Mouse (Mus musculus) gastrocnemius, postnatal 4 days (tissue): ENCODE results near the gene Mrpl21. TPM values are rescaled to one million over a fixed set of nuclear protein-coding genes. Genes with fewer than 3 reads are reported as not detected.

Experiments used
- DNase-seq, 2 experiments: peaks; one replicate each; pipeline ENCODE4 v3.0.0; 2021 to 2022; ENCODE audit warnings: low spot score in 2 of 2, mixed read lengths in 2 of 2
- total RNA-seq, 2 experiments: library from RNA; stranded (reverse); gene quantifications; 2 replicates each; pipeline ENCODE4 v1.2.3; 2021

The Mrpl21 gene
- total RNA-seq, 2 experiments from 2014 or later, result 63.7 to 67.5 TPM

DNA sequence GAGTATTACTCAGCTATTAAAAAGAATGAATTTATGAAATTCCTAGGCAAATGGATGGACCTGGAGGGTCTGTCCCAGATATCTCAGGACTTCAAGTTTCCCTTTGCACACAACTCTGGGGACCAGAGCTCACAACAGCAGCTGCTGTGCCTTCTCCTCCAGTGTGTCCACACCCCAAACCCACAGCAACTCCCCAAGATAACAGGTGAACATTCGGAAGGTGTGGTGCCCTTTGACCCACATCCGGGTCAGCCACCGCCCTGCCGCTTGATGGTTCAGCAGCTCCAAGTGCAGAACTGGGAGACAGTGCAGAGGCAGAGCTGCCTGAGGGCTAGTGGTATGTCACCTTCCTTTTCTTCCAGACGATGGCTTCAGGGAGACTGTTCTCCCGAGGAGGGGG is 12.5 kb downstream of the Mrpl21 start:
- DNase-seq, result no peak

DNA sequence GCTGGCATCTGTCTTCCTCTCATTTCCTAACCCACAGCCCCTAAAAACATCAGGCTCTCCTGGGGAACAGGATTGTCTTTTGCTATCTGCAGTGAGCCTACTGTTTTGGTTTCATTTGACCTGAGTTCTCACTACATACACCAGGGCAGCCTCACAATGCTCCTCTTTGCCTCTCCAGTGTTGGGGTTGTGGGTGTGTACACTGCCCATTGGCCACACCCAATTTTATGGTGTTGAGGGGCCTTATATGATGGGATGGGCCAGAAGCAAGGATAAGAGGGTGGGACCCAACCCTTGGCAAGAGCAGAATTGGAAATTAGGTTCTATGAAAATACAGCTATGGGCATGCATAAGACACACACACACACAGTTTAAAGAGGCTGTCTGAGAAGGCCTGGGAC is 14.3 kb downstream of the Mrpl21 start:
- DNase-seq, result no peak

DNA sequence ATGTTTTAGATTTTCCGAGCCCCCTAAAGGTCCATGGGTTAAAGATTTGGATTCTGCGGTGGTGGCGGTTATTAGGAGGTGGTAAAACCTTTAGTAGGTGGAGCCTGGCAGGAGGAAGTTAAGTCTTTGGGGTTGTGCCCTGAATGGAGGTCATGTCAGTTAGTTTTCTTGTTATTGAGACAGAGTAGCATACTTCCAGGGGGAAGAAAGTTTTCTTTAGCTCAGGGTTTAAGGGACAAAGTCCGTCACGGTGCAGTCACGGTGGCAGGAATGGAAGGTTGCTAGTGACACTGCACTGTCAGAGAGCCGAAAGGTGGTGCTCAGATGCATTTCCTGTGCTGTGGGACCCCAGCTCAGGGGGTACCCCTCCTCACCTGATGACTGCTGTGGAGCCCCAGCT is 15.1 kb downstream of the Mrpl21 start:
- DNase-seq, result no peak

DNA sequence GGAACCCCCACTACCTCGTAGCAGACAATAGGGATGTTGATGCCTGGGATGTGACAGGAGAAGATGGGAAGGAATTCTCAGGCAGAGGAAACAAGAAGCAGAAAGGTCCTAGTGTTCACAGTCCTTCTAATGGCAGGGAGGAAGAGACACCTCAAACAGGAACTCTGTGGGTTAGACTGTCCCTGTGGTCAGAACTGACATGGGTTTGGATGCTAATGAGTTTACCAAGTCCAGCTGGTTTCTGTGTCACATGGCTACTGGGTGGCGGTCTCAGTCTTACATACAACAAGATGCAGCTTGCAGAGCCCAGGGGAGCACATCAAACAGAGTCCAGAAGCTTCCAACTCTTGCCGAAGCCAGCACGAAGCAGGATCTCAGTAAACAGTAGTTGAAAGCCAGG is 21.3 kb downstream of the Mrpl21 start:
- no peak for DNase-seq

DNA sequence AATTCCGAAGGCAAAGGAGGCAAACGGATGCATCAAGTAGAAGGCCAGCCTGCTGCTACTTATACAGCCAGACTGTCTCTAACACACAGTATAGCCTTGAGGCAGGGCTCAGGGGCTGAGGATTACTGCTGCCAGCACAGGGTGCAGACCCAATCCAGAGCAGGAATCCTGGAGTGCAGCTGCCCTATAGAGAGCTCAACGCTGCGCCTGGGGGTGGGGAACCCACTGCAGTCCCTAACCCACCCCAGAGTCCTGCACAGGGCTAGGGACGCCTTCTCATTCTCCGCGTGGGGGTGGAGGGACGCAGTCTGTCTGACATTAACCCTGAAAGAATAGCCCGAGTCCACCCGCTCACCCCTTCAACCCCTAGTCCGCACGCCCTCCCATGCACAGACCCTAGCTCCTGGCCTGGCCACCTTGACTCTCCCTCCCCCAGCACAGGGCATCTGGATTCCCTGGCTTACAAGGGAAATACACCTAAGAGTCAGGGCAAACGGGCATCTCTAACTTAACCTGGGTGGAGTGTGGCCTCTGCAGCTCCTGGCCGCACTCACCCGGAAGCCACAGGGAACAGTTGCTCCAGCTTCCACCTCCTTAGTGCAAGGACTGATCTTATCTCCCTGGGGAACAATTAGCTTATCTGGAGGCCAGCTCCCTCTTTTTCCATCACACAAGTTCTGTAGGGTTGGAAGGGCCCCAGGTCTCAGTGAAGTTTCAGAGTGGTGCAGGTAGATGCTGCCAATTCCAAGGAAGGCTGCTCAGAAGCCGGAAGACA is 24.7 kb downstream of the Mrpl21 start:
- DNase-seq, result no peak

DNA sequence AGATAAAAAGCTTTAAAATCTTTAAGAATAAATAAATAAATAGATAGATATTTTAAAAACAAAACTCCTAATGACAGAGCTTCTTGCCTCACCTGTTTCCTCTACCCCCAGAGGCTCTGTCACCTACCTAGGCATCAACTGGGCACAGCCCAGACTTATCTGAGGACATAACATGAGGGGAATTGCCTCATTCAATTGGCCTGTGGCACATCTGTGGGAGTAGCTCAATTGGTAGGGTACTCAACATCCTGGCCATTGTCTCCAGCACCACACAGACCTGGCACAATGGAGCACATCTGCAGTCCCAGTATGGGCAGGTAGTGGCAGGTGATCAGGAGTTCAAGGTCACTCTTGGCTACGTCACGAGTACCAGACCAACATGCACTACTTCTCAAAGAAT is 36.6 kb downstream of the Mrpl21 start:
- DNase-seq, result no peak

DNA sequence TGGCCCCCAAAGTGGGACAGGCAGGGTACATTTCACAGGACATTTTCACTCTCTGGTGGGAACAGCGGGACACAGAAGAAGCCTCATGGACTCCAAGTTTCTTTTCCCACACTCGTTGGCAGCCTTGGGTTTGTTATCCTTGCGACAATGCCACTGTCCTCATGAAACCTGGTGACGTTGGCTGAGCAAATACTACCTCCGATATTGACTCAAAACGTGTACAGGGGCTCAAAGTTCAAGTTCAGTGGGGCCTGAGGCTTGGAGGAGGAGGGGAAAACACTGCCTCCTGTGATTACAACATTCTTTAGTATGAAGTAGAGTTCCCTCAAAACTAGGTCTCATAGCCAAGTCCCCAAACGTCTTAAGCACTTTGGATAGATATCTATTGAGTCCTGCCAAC is 37.4 kb downstream of the Mrpl21 start:
- DNase-seq, result no peak

DNA sequence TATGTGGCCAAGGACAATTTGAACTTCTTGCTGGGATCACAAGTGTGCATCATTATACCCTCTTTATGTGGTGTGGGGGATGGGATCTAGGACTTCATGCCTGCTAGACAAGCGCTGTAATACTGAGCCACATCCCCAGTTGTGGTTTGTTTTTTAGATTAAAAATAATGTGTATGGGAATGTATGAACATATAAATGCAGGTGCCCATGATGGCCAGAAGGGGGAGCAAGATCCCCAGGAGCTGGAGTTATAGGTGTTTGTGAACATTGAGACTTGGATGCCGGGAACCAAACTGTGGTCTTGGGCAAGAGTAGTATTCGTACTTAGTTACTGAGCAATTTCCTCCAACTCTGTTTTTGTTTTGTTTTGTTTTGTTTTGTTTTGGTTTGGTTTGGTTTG is 38.1 kb downstream of the Mrpl21 start:
- DNase-seq, result no peak

DNA sequence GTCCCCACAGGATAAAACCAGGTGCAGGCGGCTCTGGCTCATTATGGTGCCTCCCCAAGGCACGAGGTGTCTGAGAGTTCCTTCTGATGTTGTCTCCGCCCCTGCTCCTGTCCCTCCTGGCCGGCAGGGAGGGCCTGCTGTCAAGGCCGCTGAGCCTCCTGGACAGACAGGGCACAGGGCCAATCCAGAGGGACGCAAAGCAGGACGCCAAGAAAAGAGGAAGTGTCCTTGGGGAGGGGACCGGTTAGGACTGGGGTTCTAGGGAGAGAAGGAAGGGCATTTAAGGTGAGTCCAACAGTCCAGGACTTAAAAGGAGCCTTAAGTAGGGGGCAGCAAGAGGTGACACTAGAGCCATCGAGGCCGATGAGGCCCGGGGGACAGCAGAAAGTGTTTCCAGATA is 38.9 kb downstream of the Mrpl21 start:
- DNase-seq, result peak in 1 of 2 experiments; percentile 61

DNA sequence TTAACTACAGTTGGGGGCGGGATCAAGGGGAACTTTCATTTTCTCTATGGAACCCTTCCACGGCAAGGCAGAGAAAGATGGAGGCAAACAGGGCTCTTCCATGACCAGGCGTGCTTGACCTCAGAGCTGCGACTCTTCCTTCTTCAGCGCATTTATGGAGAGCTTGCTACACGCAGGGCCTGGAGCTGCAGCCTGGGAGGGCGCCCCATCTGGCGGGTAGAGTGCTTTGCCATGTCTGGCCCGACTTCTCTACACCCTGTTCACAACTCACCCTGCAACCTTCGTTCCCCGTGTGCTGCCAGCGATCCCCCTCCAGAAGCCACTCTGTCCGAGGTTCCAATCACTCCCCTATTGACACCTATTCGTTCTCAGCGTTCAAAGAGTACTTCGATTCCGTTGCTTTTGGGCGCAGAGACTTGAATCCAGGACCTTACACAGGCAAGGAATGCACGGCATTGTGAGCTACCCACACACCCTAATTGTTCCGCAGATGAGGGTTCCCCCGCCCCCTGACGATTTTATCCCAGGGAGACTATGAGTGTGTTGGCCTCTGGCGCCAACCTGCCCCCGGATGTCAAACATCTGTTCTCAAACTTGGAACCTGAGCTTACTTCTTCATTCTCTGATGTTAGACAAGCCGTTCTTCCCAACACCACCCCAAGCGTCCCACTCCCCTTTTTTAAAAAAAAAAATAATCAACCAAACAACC is 39.7 kb downstream of the Mrpl21 start, which contains the start of gene Cpt1a:
TSS of gene Cpt1a (plus strand) at position 74 of the 709 bp plus-strand sequence.
- peak; percentile 38 to 65 for DNase-seq

DNA sequence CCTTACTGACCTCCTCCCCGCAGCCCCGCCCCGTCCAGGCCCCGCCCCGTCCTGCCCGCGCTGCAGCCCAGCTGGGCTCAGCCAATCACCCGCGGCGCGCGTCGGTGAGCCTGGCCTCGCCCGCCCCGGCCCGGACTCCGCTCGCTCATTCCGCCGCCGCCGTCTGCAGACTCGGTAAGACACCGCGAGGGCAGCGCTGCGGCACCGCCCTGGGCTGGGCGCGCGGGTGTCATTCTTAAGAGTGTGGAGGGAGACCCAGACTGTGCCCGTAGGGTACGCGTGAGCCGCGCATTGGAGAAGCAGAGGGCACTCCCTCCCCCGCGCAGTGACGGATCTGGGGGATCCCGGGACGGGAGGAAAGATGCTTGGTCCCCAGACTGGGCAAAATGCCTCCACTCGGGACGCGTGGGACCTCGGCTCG is 40.5 kb downstream of the Mrpl21 start:
- peak; percentile 78 to 92 for DNase-seq

DNA sequence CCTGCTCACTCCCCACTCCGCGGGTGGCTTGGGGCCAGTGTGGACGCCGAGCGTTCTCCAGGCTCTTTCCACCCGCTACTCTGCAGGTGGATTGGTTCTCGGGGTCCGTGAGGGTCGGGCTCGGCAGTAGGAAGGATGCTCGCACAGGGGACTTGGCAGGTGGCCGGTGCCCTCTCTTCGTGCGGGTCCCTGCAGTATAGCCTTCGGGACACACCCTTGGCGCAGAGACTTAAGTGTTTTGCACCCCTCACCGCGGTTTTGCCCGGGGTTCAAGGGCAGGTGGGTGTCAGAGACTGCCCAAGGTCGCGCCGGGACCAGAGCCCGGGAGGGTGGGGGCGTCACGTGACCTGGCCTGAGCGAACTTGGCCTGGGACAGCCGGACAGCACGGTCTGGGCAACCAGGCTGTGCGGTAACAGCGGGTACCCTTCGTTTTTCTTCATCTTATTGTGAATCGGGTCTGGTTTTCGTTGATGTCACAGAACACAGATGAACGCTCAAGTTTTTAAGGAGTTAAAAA is 41.1 kb downstream of the Mrpl21 start:
- DNase-seq, result peak; percentile 57 to 79

DNA sequence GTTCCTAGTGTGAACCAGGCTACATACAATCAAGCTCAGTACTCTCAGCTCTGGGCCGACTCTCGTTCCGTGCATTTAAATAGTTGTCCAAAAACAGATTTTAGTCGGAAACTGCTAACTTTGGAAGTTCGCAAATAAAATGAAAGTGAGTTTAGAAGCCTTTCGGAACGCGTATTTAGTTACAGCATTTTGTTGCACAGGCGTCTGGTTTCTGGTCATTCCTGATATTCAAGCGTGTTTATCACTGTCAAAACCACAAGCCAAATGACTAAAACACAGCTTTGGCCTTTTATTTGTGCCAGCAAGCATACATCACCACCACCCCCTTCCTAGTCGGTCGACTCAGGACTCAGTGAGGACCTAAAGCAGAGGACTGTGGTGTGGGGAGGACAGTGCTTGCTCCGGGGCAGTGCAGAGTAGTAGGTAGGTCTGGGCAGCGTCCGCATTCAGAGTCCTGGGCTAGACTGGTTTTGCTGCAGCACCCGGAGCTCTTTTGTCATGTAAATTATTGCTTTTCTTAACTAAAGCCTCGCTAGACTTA is 41.6 kb downstream of the Mrpl21 start:
- DNase-seq, result no peak

DNA sequence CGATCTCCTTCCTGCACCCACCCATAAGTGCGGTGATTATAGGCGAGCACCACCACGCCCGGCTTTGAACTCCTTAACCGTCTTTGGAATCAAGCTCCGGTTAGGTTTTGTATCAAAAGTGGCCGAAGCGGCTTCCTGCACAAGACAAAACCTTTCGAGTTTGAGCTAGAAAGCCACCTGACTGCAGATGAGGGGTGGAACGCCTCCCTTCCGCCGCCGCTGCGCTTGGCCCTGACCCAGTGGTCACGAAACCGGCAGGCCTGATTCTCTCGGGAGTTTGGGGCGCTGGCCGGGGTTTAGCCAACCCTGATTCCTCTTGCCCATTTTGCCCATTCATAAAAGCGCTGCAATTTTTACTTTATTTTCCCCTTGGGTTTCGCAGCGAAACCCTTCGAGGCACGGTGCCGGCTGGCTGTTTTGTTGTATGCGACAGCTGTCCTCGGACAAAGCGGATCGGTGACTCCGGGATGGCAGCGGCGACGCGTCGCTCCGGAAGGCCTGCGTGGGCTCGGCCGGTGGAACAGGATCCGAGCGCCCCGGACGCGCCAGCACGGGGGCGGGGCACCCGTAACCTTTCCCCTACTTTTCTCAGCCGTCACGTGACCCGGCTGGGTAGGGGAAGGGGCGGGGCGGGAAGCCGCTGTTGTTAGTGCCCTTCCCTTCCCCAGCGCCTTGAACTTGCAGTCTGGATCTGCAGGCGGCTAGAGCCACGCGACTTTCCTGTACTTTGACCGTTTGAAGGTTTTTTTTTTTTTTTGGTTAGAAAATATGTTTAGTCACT is 42.4 kb downstream of the Mrpl21 start:
- peak; percentile 85 to 94 for DNase-seq

DNA sequence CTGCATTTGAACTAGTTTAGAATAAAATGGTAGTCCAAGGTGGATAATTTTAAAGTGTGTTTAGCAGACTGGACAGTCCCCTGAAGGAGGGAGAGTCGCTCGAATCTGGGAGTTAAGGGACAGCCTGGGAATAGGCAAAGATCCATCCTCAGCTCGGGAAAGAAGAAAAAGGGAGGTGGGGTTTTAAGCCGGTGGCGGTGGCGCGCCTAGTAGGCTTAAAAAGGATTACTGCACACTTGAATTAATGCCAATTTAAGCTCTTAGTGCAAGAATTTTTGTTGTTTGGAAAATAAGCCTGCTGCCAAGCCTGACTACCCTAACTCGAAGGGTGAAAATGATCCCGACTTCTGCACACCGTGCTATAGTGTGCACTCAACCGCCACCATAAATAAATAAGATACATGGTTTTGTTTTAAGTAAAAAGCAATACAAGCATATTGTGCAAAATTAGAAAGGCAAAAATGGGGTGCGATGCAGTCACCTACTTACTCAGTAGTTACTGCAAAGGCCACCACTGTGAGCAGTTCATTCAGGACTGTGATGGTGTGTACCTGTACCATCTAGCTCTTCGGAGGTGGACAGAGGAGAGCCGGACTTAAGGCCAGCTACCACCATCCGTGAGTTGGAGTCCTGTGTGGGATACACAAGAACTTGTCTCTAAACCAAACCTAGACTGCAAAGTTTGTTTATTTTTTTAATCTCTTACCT is 43.2 kb downstream of the Mrpl21 start:
- DNase-seq, result no peak

DNA sequence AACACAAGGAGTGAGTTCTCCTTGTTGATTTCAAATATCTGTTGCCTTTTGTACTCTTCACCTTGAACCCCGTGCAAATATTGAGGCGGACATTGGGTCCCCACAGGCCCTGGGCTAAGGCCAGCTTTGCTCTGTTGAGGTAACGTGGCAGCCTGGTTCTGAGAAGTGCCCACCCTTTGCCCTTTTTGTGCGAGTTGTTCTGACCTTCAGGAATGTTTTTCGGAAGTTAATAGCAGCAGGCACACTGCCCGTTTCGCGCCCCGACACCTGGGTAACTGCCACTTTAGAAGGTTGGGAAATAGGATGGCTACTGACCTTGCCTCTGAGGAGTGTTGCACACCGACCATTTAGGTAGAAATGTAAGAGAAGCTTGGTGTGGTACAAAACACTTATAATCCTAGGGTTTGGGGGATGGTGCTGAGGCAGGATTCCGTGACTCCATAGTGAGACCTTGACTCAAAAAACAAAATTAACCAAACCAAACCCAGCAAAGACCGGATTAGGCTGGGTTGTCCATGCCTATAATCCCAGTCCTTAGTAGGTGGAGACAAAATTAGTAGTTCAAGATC is 43.9 kb downstream of the Mrpl21 start:
- DNase-seq, result no peak

DNA sequence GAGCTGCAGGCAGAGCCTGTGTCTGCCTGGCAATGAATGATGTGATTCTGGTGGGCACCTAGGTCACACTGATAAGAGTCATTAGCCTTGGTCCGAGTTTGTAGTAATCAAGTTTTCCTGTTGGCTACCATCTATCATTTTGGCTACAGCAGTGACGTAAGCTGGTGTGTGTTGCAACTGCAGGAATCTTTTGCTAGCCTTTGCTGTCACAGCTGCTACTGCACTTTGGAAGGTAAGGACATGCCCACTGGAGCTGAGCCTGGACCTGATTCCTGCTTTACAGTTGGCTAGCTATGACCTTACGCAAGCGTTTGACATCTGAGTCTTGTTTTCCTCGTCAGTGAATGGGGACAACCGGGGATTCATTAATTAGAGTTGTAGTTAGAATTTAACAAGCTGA is 50.5 kb downstream of the Mrpl21 start:
- DNase-seq, result no peak

DNA sequence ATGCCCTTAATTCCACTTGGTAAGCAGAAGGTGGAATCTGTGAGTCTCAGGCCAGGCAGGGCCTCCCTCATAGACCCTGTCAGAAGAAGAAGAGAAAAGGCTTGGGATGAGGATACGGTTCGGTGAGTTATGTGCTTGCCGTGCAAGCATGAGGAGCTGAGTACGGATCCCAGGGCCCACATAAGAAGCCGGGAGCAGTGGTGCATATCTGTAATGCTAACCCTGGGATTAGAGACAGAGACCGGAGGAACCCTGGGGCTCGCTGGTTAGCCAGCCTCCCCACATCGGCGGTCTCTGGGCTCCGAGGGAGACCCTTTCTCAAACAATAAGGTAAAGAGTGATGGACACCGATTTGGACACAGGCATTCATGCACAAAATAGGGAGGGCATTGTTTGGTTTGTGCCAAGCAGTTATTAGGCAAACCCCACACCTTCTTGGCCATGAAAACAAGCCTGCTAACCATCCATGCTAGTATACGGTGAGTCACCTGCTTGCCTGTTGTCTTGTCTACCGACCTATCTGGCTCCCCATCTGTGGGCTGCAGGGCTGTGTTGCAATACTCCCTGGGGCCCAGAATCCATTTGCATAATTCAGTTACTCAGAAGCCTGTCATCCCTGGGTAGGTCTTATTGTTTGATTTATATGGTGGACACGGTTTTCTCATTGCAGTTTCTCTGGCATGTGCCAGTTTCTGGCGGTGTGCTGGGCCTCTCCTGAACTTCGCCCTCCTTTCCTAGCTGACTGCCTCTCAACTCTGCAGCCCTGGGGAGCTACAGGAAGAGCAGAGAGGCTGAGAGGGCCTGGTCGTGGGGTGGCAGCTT is 51.2 kb downstream of the Mrpl21 start:
- no peak for DNase-seq

DNA sequence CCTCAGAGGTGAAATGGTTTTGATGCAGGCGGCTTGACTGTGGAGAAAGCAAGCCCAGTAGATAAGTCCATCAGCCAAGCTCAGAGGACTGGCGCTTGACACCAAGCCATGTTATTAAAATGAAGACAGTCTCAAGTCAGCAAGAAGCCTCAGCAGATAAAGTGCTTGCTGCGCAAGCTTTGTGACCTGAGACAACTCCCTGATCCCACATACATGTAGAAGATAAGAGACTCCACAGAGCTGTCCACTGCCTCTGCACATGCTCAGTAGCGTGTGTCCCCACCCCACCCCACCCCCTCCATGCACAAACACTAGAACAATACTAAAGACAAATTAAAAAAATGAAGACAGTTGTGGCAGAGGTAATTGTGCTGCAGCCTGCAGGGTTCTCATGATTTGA is 51.8 kb downstream of the Mrpl21 start:
- no peak for DNase-seq

DNA sequence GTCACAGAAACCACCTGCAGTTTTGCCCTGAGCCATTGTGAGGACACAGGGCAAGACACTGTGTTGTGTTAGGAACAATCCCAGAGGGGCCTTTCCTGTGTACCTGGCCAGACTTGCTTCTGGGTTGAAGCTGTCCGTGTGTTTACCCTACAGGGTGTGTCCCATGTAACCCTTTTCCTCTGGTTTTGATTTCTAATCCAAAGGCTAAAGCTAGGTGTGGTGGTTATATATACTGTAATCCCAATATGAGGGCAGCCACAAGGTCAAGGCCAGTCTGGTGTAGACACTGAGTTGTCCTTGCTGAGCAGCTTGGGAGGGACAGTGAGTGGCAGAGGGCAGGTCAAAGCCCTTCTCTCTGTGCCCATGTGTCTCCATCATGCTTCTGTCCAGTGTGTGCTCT is 53.2 kb downstream of the Mrpl21 start:
- no peak for DNase-seq
